Mouse (Mus musculus): Measurements from ENCODE around the gene Ddi2. TPM values are rescaled to one million over a fixed set of nuclear protein-coding genes. Genes with fewer than 3 reads are reported as not detected.
A peak's percentile ranks its signal among the peaks of the same experiment; 100 is the strongest.

The Ddi2 gene
- total RNA-seq, 2 experiments from 2014 or later, result 29.8 to 35.1 TPM

- ATAC-seq (replicated peaks; ENCODE audit: low FRiP score, poor library complexity, severe bottlenecking), result no peak
These were observed 14.2 kb downstream of the Ddi2 start for GRCm38 (mm10) chr4:141708971-141709370.

GRCm38 (mm10) chr4:141708005-141708404, 15.2 kb downstream of the Ddi2 start:
- ATAC-seq (replicated peaks; ENCODE audit: low FRiP score, poor library complexity, severe bottlenecking), result 0 out of 2 replicates have a peak, but pooled peaks have one; percentile 13

GRCm38 (mm10) chr4:141705331-141705730, 17.9 kb downstream of the Ddi2 start:
- no peak for ATAC-seq (replicated peaks; ENCODE audit: low FRiP score, poor library complexity, severe bottlenecking)

GRCm38 (mm10) chr4:141704625-141705024, 18.6 kb downstream of the Ddi2 start:
- no peak for ATAC-seq (replicated peaks; ENCODE audit: low FRiP score, poor library complexity, severe bottlenecking)

- no peak for ATAC-seq (replicated peaks; ENCODE audit: low FRiP score, poor library complexity, severe bottlenecking)
These were observed 28.5 kb downstream of the Ddi2 start for GRCm38 (mm10) chr4:141694719-141695118.

- no peak for ATAC-seq (replicated peaks; ENCODE audit: low FRiP score, poor library complexity, severe bottlenecking)
These were observed 34.7 kb downstream of the Ddi2 start for GRCm38 (mm10) chr4:141688505-141688904.

GRCm38 (mm10) chr4:141686525-141686924, 36.7 kb downstream of the Ddi2 start:
- ATAC-seq (replicated peaks; ENCODE audit: low FRiP score, poor library complexity, severe bottlenecking), result no peak

- ATAC-seq (replicated peaks; ENCODE audit: low FRiP score, poor library complexity, severe bottlenecking), result no peak
These were observed 37.1 kb downstream of the Ddi2 start for GRCm38 (mm10) chr4:141686093-141686492.

- ATAC-seq (replicated peaks; ENCODE audit: low FRiP score, poor library complexity, severe bottlenecking), result no peak
These were observed 37.7 kb downstream of the Ddi2 start, which contains the start of gene Rsc1a1 for GRCm38 (mm10) chr4:141685499-141685898. Gene Rsc1a1, minus strand, starts transcription at chr4:141685599.

- no peak for ATAC-seq (replicated peaks; ENCODE audit: low FRiP score, poor library complexity, severe bottlenecking)
These were observed 40.5 kb downstream of the Ddi2 start for GRCm38 (mm10) chr4:141682706-141683230.

- no peak for ATAC-seq (replicated peaks; ENCODE audit: low FRiP score, poor library complexity, severe bottlenecking)
These were observed 41.5 kb downstream of the Ddi2 start for GRCm38 (mm10) chr4:141681767-141682166.

GRCm38 (mm10) chr4:141680892-141681291, 42.3 kb downstream of the Ddi2 start:
- no peak for ATAC-seq (replicated peaks; ENCODE audit: low FRiP score, poor library complexity, severe bottlenecking)

- no peak for ATAC-seq (replicated peaks; ENCODE audit: low FRiP score, poor library complexity, severe bottlenecking)
These were observed 44.2 kb downstream of the Ddi2 start for GRCm38 (mm10) chr4:141679016-141679415.

GRCm38 (mm10) chr4:141676462-141676979, 46.7 kb downstream of the Ddi2 start:
- ATAC-seq (replicated peaks; ENCODE audit: low FRiP score, poor library complexity, severe bottlenecking), result no peak

GRCm38 (mm10) chr4:141672325-141672724, 50.9 kb downstream of the Ddi2 start:
- ATAC-seq (replicated peaks; ENCODE audit: low FRiP score, poor library complexity, severe bottlenecking), result no peak

GRCm38 (mm10) chr4:141671389-141671788, 51.8 kb downstream of the Ddi2 start:
- ATAC-seq (replicated peaks; ENCODE audit: low FRiP score, poor library complexity, severe bottlenecking), result no peak

- ATAC-seq (replicated peaks; ENCODE audit: low FRiP score, poor library complexity, severe bottlenecking), result no peak
These were observed 53.1 kb downstream of the Ddi2 start for GRCm38 (mm10) chr4:141669898-141670712.

GRCm38 (mm10) chr4:141664799-141665198, 58.4 kb downstream of the Ddi2 start, which contains the start of gene Plekhm2:
Gene Plekhm2, minus strand, starts transcription at chr4:141664899.
- no peak for ATAC-seq (replicated peaks; ENCODE audit: low FRiP score, poor library complexity, severe bottlenecking)

GRCm38 (mm10) chr4:141664011-141664745, 59.0 kb downstream of the Ddi2 start:
- peak; percentile 92 for ATAC-seq (replicated peaks; ENCODE audit: low FRiP score, poor library complexity, severe bottlenecking)
